Mouse (Mus musculus): Measurements from ENCODE around the gene Tbx10. TPM values are rescaled to one million over a fixed set of nuclear protein-coding genes. Genes with fewer than 3 reads are reported as not detected.

Gene Tbx10
- polyA plus RNA-seq, 1 experiment from 2014 or later = not detected

- 11% methylated on average over 9 of the region's 9 CpGs for WGBS
- Histone ChIP-seq H3K9me3 (ENCODE audit: low read length) (no peaks in the 10 kb centered on the region), H3K9ac (replicated peaks; ENCODE audit: low read depth) (no peak overlapping the region), H3K27ac (ENCODE audit: low read length) (no peak overlapping the region), H3K4me3 (ENCODE audit: low read depth, low read length) (peak overlapping the region; percentile 66), H3K4me2 (replicated peaks; ENCODE audit: low read depth, low read length) (no peak overlapping the region; the same call in 1 of the 2 replicates), H3K4me1 (ENCODE audit: insufficient read depth, low read depth, low read length) (peaks cover 5% of the 10 kb centered on the region; the same call in 1 of the 2 replicates), H3K27me3 (replicated peaks; ENCODE audit: insufficient read depth, low read length) (no peaks in the 10 kb centered on the region), H3K36me3 (ENCODE audit: insufficient read depth, low read length) (peaks cover 22% of the 10 kb centered on the region; the same call in 1 of the 2 replicates)
- ATAC-seq (peak; percentile 1; the same call in 1 of the 2 replicates), DNase-seq (ENCODE audit: low spot score) (no peak)
- TF ChIP-seq EP300 (IDR thresholded peaks at IDR 0.05) (no peak), CTCF (IDR thresholded peaks at IDR 0.05) (no peak)
Observed at GRCm38 (mm10) chr19:4013066-4013465, 20.5 kb downstream of the Tbx10 start.

DNA sequence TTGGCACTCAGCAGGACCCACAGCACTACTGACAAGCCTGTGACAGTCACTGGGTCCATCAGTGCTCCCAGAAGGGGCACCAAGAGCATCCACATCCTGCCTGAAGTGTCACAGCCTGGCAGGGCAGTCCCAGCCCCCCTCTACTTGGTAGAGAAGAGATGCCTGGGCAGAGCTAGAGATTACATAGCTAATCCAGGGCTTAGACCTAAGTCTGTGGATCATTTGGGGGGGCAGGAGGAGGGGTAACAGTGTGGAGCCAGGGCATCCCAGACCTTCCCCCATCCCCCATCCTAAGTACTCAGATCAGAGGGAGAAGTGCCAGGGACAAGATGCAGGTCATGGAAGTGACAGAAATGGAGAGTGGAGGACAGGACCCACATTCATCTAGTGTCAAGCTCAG is 22.2 kb downstream of the Tbx10 start:
- TF ChIP-seq CTCF (IDR thresholded peaks at IDR 0.05) = no peak
- no peak for TF ChIP-seq EP300 (IDR thresholded peaks at IDR 0.05)
- no peak for ATAC-seq
- no peak for DNase-seq (ENCODE audit: low spot score)
- no peak overlapping the region for H3K9ac ChIP-seq (replicated peaks; ENCODE audit: low read depth)
- no peak overlapping the region for H3K27ac ChIP-seq (ENCODE audit: low read length)
- peaks cover 5% of the 10 kb centered on the region; the same call in 1 of the 2 replicates for H3K4me1 ChIP-seq (ENCODE audit: insufficient read depth, low read depth, low read length)
- H3K9me3 ChIP-seq (ENCODE audit: low read length) = no peaks in the 10 kb centered on the region
- H3K36me3 ChIP-seq (ENCODE audit: insufficient read depth, low read length) = 0 out of 2 replicates have a peak, but pooled peaks cover 7% of the 10 kb centered on the region
- H3K27me3 ChIP-seq (replicated peaks; ENCODE audit: insufficient read depth, low read length) = no peaks in the 10 kb centered on the region
- no peak overlapping the region for H3K4me3 ChIP-seq (ENCODE audit: low read depth, low read length)
- no peak overlapping the region for H3K4me2 ChIP-seq (replicated peaks; ENCODE audit: low read depth, low read length)

DNA sequence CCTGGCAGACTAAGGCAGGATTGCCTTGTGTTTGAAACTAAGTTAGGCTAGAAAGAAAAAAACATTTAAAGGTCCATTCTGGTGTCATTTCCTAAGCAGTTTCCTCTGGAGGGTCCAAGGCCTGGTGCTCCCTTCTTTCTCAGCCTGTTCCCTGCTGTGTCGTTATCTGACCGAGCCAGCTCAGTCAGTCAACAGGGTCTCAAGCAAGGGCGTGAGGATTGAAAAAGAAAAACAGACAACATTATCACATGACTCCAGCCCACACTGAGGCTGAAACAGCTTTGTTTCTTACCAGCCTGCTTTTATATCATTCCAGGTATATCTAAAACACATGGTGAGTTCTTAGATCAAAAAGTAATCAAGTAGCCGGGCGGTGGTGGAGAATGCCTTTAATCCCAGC is 23.1 kb downstream of the Tbx10 start:
- no peak for TF ChIP-seq CTCF (IDR thresholded peaks at IDR 0.05)
- no peak for TF ChIP-seq EP300 (IDR thresholded peaks at IDR 0.05)
- H3K27me3 ChIP-seq (replicated peaks; ENCODE audit: insufficient read depth, low read length) = no peaks in the 10 kb centered on the region
- WGBS = 60% methylated on average over 5 of the region's 5 CpGs
- H3K9me3 ChIP-seq (ENCODE audit: low read length) = no peaks in the 10 kb centered on the region
- H3K4me3 ChIP-seq (ENCODE audit: low read depth, low read length) = no peak overlapping the region
- no peak overlapping the region for H3K4me2 ChIP-seq (replicated peaks; ENCODE audit: low read depth, low read length)
- no peak overlapping the region for H3K27ac ChIP-seq (ENCODE audit: low read length)
- ATAC-seq (no peak), DNase-seq (ENCODE audit: low spot score) (no peak)
- H3K4me1 ChIP-seq (ENCODE audit: insufficient read depth, low read depth, low read length) = peaks cover 5% of the 10 kb centered on the region; the same call in 1 of the 2 replicates
- H3K36me3 ChIP-seq (ENCODE audit: insufficient read depth, low read length) = no peaks in the 10 kb centered on the region
- no peak overlapping the region for H3K9ac ChIP-seq (replicated peaks; ENCODE audit: low read depth)

DNA sequence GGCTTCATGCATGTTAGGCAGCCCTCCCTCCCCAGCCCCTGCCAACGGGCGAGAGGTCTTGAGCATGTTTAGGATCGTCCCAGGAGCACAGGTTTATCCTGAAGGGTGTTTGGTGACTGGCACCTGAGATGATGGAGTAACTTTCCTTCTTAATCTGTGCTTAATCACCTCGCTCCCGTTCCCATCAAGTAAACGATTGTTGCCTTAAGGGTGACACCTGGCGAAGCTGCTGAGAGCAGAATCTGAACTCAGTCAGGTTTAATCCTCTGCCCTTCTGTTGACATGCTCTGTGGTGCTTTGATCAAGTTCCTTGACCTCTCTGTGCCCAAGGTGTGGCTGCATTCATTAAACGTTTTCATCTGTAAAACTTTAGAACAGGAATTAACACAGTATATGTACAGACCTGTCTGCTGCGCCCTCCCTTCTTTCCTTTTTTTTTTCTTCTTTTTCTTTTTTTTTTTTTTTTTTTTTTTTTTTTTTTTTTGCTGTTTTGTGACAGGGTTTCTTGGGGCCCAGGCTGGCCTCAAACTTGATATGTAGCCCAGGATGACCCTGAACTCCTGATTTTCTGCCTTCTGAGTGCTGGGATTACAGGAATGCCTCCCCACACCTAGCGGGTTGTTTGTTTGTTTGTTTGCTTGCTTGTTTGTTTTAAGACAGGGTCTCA is 25.5 kb downstream of the Tbx10 start:
- H3K9me3 ChIP-seq (ENCODE audit: low read length) = no peaks in the 10 kb centered on the region
- no peak for DNase-seq (ENCODE audit: low spot score)

GRCm38 (mm10) chr19:4018743-4019583 is 26.4 kb downstream of the Tbx10 start:
- TF ChIP-seq CTCF (IDR thresholded peaks at IDR 0.05) (peak; percentile 87), EP300 (IDR thresholded peaks at IDR 0.05) (no peak)
- H3K4me1 ChIP-seq (ENCODE audit: insufficient read depth, low read depth, low read length) = no peaks in the 10 kb centered on the region
- DNase-seq (ENCODE audit: low spot score) = peak; percentile 94
- WGBS = 21% methylated on average over 18 of the region's 18 CpGs
- H3K9me3 ChIP-seq (ENCODE audit: low read length) = no peaks in the 10 kb centered on the region
- H3K4me2 ChIP-seq (replicated peaks; ENCODE audit: low read depth, low read length) = no peak overlapping the region
- no peak overlapping the region for H3K4me3 ChIP-seq (ENCODE audit: low read depth, low read length)
- no peaks in the 10 kb centered on the region for H3K36me3 ChIP-seq (ENCODE audit: insufficient read depth, low read length)
- no peak overlapping the region for H3K9ac ChIP-seq (replicated peaks; ENCODE audit: low read depth)
- H3K27ac ChIP-seq (ENCODE audit: low read length) = no peak overlapping the region
- no peaks in the 10 kb centered on the region for H3K27me3 ChIP-seq (replicated peaks; ENCODE audit: insufficient read depth, low read length)
- ATAC-seq = peak; percentile 94

More for the DNA sequence above, 25.5 kb downstream of the Tbx10 start:
- H3K36me3 ChIP-seq (ENCODE audit: insufficient read depth, low read length) = no peaks in the 10 kb centered on the region
- no peaks in the 10 kb centered on the region for H3K4me1 ChIP-seq (ENCODE audit: insufficient read depth, low read depth, low read length)
- no peaks in the 10 kb centered on the region for H3K27me3 ChIP-seq (replicated peaks; ENCODE audit: insufficient read depth, low read length)
- H3K4me2 ChIP-seq (replicated peaks; ENCODE audit: low read depth, low read length) = no peak overlapping the region
- ATAC-seq = no peak
- H3K4me3 ChIP-seq (ENCODE audit: low read depth, low read length) = no peak overlapping the region
- 38% methylated on average over 10 of the region's 10 CpGs for WGBS
- H3K27ac ChIP-seq (ENCODE audit: low read length) = no peak overlapping the region
- H3K9ac ChIP-seq (replicated peaks; ENCODE audit: low read depth) = no peak overlapping the region
- TF ChIP-seq CTCF (IDR thresholded peaks at IDR 0.05) (no peak), EP300 (IDR thresholded peaks at IDR 0.05) (no peak)

DNA sequence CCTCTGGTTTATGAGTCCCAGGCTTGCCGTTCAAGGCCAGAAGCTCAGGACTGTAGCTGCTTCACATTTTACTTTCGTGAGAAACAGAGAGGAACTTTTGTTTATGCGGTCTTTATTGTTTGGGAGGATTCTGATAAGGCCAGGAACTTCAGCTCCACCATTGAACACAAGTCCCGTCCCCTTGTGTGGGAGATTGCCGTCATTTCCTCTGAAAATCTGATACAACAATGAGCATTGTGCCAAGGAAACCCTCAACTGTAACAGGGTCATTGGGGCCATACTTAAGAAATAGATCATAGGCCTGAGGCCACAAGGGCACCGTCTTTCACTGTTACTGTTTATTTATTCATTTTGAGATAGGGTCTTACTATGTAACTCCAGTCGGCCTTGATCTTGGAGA is 30.6 kb downstream of the Tbx10 start:
- no peaks in the 10 kb centered on the region for H3K4me1 ChIP-seq (ENCODE audit: insufficient read depth, low read depth, low read length)
- TF ChIP-seq CTCF (IDR thresholded peaks at IDR 0.05) (no peak), EP300 (IDR thresholded peaks at IDR 0.05) (peak; percentile 64)
- WGBS = 51% methylated on average over 7 of the region's 7 CpGs
- DNase-seq (ENCODE audit: low spot score) (peak; percentile 39), ATAC-seq (0 out of 2 replicates have a peak, but pooled peaks have one; percentile 46)
- H3K27ac ChIP-seq (ENCODE audit: low read length) = no peak overlapping the region
- no peaks in the 10 kb centered on the region for H3K27me3 ChIP-seq (replicated peaks; ENCODE audit: insufficient read depth, low read length)
- H3K36me3 ChIP-seq (ENCODE audit: insufficient read depth, low read length) = no peaks in the 10 kb centered on the region
- H3K9me3 ChIP-seq (ENCODE audit: low read length) = no peaks in the 10 kb centered on the region
- H3K9ac ChIP-seq (replicated peaks; ENCODE audit: low read depth) = no peak overlapping the region
- H3K4me2 ChIP-seq (replicated peaks; ENCODE audit: low read depth, low read length) = no peak overlapping the region
- H3K4me3 ChIP-seq (ENCODE audit: low read depth, low read length) = no peak overlapping the region
